Mouse (Mus musculus): Measurements from ENCODE around the gene Samd4. TPM values are rescaled to one million over a fixed set of nuclear protein-coding genes. Genes with fewer than 3 reads are reported as not detected.

Gene Samd4
- total and polyA plus RNA-seq, 2 experiments from 2014 or later: 3.5 to 15.2 TPM

DNA sequence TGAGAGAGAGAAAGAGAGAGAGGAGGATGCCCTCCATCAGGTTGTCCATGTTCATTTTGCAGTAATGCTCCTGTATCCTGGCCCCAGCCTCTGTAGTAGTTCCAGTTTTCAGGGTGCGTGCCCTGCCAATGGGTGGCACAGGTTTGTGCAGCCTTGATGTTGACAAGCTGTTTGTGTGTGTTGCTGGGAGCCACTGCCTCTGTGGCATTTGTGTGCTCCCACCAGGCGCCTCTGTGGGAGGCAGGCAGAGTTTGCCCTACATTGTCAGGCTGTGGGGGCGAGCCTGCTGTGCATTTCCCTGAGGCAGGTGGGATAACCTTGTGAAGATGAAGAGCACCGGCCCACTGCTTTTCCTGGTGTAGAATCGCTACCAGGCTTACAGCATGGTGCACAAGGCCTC is 37.8 kb downstream of the Samd4 start:
- ATAC-seq: no peak
- no peak for DNase-seq
- Histone ChIP-seq H3K4me3 (ENCODE audit: low read depth, low read length) (no peak overlapping the region), H3K27ac (ENCODE audit: low read depth, low read length) (no peak overlapping the region), H3K4me2 (ENCODE audit: low read depth) (no peak overlapping the region), H3K36me3 (ENCODE audit: insufficient read depth) (no peaks in the 10 kb centered on the region), H3K27me3 (ENCODE audit: insufficient read depth, low read length) (no peaks in the 10 kb centered on the region), H3K9ac (no peak overlapping the region), H3K9me3 (ENCODE audit: low read length) (no peaks in the 10 kb centered on the region), H3K4me1 (ENCODE audit: insufficient read depth) (no peaks in the 10 kb centered on the region)
- WGBS: 74% methylated on average over 5 of the region's 5 CpGs
- TF ChIP-seq CTCF (IDR thresholded peaks at IDR 0.05; ENCODE audit: low read depth): no peak

DNA sequence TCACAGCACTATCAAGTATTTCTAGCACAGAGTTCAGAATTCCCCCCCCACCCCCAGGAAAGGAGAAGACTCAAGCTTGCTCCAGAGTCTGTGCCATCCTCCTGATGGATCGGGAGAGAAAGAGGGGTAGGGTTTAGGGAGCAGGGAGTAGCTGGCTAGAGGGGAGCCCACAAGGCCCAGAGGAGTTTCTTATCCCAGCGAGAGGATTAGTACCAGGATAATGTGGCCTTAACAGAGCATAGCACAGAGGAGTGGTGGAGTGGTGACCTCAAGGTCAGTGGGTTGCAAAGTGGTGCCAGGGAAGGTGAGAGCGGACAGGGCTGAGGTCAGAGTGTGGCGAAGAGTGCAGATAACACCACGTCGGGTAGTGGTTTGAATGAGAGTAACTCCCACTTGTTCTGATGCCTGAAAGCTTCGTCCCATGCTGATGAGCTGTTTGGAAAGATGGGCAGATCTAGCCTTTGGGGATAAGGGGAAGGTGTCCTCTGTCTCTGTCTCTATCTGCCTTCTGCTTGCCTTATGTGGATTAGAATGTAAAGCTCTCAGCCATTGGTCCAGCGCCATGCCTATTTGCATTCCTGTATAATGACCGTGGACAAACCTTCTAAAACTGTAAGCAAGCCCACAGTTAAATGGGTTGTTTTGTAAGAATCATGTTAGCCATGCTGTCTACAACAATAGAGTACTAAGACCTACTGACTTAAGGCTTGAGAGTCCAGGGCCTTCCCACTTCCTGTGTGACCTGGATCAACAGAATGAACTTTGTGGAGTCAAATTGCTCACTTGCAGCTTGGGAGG is 38.7 kb downstream of the Samd4 start:
- no peaks in the 10 kb centered on the region for H3K9me3 ChIP-seq (ENCODE audit: low read length)
- H3K27me3 ChIP-seq (ENCODE audit: insufficient read depth, low read length): no peaks in the 10 kb centered on the region
- H3K36me3 ChIP-seq (ENCODE audit: insufficient read depth): no peaks in the 10 kb centered on the region
- no peak overlapping the region for H3K9ac ChIP-seq
- no peak for DNase-seq
- no peak for ATAC-seq
- 77% methylated on average over 9 of the region's 9 CpGs for WGBS
- H3K4me3 ChIP-seq (ENCODE audit: low read depth, low read length): no peak overlapping the region
- TF ChIP-seq CTCF (IDR thresholded peaks at IDR 0.05; ENCODE audit: low read depth): no peak
- no peaks in the 10 kb centered on the region for H3K4me1 ChIP-seq (ENCODE audit: insufficient read depth)
- no peak overlapping the region for H3K27ac ChIP-seq (ENCODE audit: low read depth, low read length)
- H3K4me2 ChIP-seq (ENCODE audit: low read depth): no peak overlapping the region

DNA sequence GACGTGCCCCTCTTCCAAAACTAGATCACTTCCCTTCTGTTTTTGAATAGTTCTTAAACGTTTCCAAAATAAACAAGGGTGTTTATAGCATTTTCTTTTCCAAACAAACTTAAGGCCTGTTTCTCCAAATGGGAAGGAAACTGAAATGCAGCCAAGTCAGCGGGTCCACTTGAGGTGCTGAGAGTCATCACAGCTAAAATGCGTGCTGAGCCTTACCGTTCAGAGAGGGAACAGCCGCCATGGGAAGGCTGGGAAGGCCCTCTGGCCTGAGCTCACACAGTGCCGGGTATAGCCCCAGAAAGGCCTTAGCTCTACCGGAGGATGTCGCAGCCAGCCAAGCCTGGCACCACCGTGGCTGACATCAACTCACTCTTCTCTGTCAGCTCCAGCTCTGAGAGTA is 41.3 kb downstream of the Samd4 start:
- H3K9ac ChIP-seq: no peak overlapping the region
- no peak for ATAC-seq
- H3K27ac ChIP-seq (ENCODE audit: low read depth, low read length): no peak overlapping the region
- DNase-seq: no peak
- no peaks in the 10 kb centered on the region for H3K9me3 ChIP-seq (ENCODE audit: low read length)
- H3K4me2 ChIP-seq (ENCODE audit: low read depth): no peak overlapping the region
- WGBS: 67% methylated on average over 10 of the region's 10 CpGs
- no peak for TF ChIP-seq CTCF (IDR thresholded peaks at IDR 0.05; ENCODE audit: low read depth)
- H3K4me3 ChIP-seq (ENCODE audit: low read depth, low read length): no peak overlapping the region
- no peaks in the 10 kb centered on the region for H3K4me1 ChIP-seq (ENCODE audit: insufficient read depth)
- H3K27me3 ChIP-seq (ENCODE audit: insufficient read depth, low read length): no peaks in the 10 kb centered on the region
- no peaks in the 10 kb centered on the region for H3K36me3 ChIP-seq (ENCODE audit: insufficient read depth)

DNA sequence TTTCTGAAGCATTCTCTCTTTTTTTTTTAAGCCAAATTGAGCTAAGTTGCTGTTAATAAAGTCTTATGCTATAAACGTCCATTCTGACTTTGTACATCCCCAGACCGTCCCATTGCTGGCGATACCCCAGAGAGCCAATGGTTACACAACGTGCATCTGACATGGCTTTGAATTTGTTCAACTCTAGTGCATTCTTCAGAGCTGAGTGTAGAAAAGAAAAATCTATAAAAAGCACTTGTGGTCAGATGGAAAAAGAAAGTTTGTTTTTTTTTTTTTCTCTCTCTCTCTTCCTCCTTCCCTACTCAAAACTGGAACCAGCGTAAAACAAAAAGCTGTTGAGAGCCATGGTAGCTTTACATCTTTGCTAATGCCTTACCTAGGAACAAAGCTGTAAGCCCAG is 41.8 kb downstream of the Samd4 start:
- Histone ChIP-seq H3K27me3 (ENCODE audit: insufficient read depth, low read length) (no peaks in the 10 kb centered on the region), H3K36me3 (ENCODE audit: insufficient read depth) (no peaks in the 10 kb centered on the region), H3K4me2 (ENCODE audit: low read depth) (no peak overlapping the region), H3K4me1 (ENCODE audit: insufficient read depth) (no peaks in the 10 kb centered on the region), H3K27ac (ENCODE audit: low read depth, low read length) (no peak overlapping the region), H3K9me3 (ENCODE audit: low read length) (no peaks in the 10 kb centered on the region), H3K4me3 (ENCODE audit: low read depth, low read length) (no peak overlapping the region), H3K9ac (no peak overlapping the region)
- ATAC-seq (no peak), DNase-seq (no peak)
- no peak for TF ChIP-seq CTCF (IDR thresholded peaks at IDR 0.05; ENCODE audit: low read depth)
- WGBS: 70% methylated on average over 5 of the region's 5 CpGs

DNA sequence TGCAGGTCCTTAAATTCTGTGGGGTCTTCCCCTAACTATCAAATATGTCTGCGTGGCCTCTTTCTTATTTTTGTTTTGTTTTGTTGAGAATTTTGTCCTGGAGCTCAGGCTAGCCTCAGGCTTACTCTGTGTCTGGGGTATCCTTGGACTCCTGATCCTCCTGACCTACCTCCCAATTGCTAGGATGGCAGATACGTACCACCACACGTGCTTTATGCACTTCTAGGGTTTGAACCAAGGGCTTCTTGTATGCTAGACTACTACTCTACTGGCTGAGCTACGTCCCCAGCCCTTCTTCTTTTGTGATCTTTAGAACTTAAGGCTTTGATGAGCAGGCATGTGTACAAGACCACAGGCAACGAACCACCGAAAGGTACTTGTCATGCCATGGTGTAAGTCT is 45.9 kb downstream of the Samd4 start:
- Histone ChIP-seq H3K4me3 (ENCODE audit: low read depth, low read length) (no peak overlapping the region), H3K36me3 (ENCODE audit: insufficient read depth) (no peaks in the 10 kb centered on the region), H3K9ac (no peak overlapping the region), H3K4me1 (ENCODE audit: insufficient read depth) (no peaks in the 10 kb centered on the region), H3K27me3 (ENCODE audit: insufficient read depth, low read length) (no peaks in the 10 kb centered on the region), H3K4me2 (ENCODE audit: low read depth) (no peak overlapping the region), H3K9me3 (ENCODE audit: low read length) (no peaks in the 10 kb centered on the region), H3K27ac (ENCODE audit: low read depth, low read length) (no peak overlapping the region)
- TF ChIP-seq CTCF (IDR thresholded peaks at IDR 0.05; ENCODE audit: low read depth): no peak
- ATAC-seq (no peak), DNase-seq (no peak)
- WGBS: 96% methylated on average over 6 of the region's 6 CpGs

DNA sequence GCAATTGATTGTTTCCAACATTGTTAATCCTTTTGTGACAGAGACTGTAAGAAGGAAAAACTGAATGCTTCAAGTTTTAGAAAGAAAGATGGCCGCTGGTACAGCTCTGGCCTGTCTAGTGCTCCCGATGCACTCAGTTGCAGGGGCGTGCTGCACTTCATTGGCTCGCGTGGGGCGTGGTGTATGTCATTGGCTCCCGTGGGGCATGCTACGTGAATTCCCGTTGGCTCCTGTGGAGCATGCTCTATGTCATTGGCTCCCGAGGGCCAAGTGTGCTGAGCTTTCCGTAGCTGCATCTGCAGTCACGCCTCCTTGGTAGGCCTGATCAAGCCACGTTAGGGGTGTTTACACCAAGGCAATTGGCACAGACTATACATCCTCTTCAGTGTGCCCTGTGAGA is 49.5 kb downstream of the Samd4 start:
- no peak for TF ChIP-seq CTCF (IDR thresholded peaks at IDR 0.05; ENCODE audit: low read depth)
- WGBS: 91% methylated on average over 13 of the region's 13 CpGs
- no peaks in the 10 kb centered on the region for H3K9me3 ChIP-seq (ENCODE audit: low read length)
- H3K4me3 ChIP-seq (ENCODE audit: low read depth, low read length): no peak overlapping the region
- H3K36me3 ChIP-seq (ENCODE audit: insufficient read depth): no peaks in the 10 kb centered on the region
- H3K9ac ChIP-seq: no peak overlapping the region
- no peaks in the 10 kb centered on the region for H3K27me3 ChIP-seq (ENCODE audit: insufficient read depth, low read length)
- DNase-seq (no peak), ATAC-seq (no peak)
- no peak overlapping the region for H3K27ac ChIP-seq (ENCODE audit: low read depth, low read length)
- H3K4me2 ChIP-seq (ENCODE audit: low read depth): no peak overlapping the region
- H3K4me1 ChIP-seq (ENCODE audit: insufficient read depth): no peaks in the 10 kb centered on the region

DNA sequence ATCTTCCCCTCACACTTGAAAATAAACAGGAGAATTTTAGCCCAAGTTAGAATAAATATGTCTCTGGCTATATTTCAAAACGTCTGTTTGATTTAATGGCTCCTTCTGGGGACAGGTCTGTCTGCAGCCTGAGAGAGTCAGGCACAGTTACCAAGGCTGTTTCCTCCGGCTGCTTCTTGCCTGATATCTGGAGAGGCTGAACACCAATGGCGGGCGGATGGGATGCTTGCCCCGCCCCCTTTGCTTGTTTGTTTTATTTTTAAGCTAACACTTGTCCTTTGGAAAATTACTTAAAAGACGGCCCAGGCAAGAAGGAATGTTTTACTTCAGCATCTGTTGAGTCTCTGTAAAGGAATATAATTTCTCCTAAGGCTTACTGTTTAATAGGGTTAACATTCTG is 50.1 kb downstream of the Samd4 start:
- Histone ChIP-seq H3K4me2 (ENCODE audit: low read depth) (no peak overlapping the region), H3K4me1 (ENCODE audit: insufficient read depth) (no peaks in the 10 kb centered on the region), H3K9me3 (ENCODE audit: low read length) (no peaks in the 10 kb centered on the region), H3K27me3 (ENCODE audit: insufficient read depth, low read length) (no peaks in the 10 kb centered on the region), H3K9ac (no peak overlapping the region), H3K4me3 (ENCODE audit: low read depth, low read length) (no peak overlapping the region), H3K36me3 (ENCODE audit: insufficient read depth) (no peaks in the 10 kb centered on the region), H3K27ac (ENCODE audit: low read depth, low read length) (no peak overlapping the region)
- no peak for DNase-seq
- ATAC-seq: no peak
- no peak for TF ChIP-seq CTCF (IDR thresholded peaks at IDR 0.05; ENCODE audit: low read depth)
- 63% methylated on average over 6 of the region's 6 CpGs for WGBS

All from forebrain, postnatal 0 days (tissue).